8 mouse cellular contexts compared by ENCODE assay signal in genomic region chr5:139702905-139703304, GRCm38 (mm10). TPM values are rescaled to one million over a fixed set of nuclear protein-coding genes. Genes with fewer than 3 reads are reported as not detected.
A peak's percentile ranks its signal among the peaks of the same experiment; 100 is the strongest.
DNase-seq lines count a peak whose midpoint lies in the region; ATAC-seq and TF ChIP-seq lines count a peak whose summit lies in the region.

No protein-coding gene starts in this region.

- no peak for DNase-seq in forebrain, postnatal 0 days
- peak; percentile 64 for DNase-seq in 416B (ENCODE audit: low read depth)
- no peak for DNase-seq in liver, embryonic 14.5 days (ENCODE audit: low read depth in 3 of 3, low spot score in 3 of 3)
- DNase-seq in layer of hippocampus, postnatal 25 days (ENCODE audit: extremely low spot score in 1 of 2, low spot score in 1 of 2): no peak
- no peak for DNase-seq in left cerebral cortex, postnatal 14 days (ENCODE audit: low spot score in 2 of 2)

- no peaks in the 10 kb centered on the region for H3K4me1 ChIP-seq in forebrain, postnatal 0 days (ENCODE audit: insufficient read depth)
- H3K4me1 ChIP-seq in forebrain, embryonic 16.5 days (replicated peaks; ENCODE audit: control insufficient read depth, insufficient read depth, low read length): no peaks in the 10 kb centered on the region
- no peaks in the 10 kb centered on the region for H3K4me1 ChIP-seq in cortical plate, adult 2 months (ENCODE audit: control insufficient read depth, insufficient read depth, low read length)
- H3K4me1 ChIP-seq in liver, embryonic 14.5 days (replicated peaks; ENCODE audit: control insufficient read depth in 2 of 2, insufficient read depth in 2 of 2, low read length in 1 of 2): 0 out of 4 replicates have a peak, but pooled peaks cover 0 to 4% of the 10 kb centered on the region in 2 experiments

- TF ChIP-seq EP300 in liver, embryonic 14.5 days (IDR thresholded peaks at IDR 0.05; ENCODE audit: low read depth): no peak

- H3K9ac ChIP-seq in forebrain, postnatal 0 days: no peak overlapping the region
- no peak overlapping the region for H3K9ac ChIP-seq in forebrain, embryonic 16.5 days (replicated peaks; ENCODE audit: low read depth, low read length)
- no peak overlapping the region for H3K9ac ChIP-seq in liver, embryonic 14.5 days (replicated peaks)

- no peaks in the 10 kb centered on the region for H3K36me3 ChIP-seq in forebrain, postnatal 0 days (ENCODE audit: insufficient read depth)
- no peaks in the 10 kb centered on the region for H3K36me3 ChIP-seq in forebrain, embryonic 16.5 days (ENCODE audit: control insufficient read depth, insufficient read depth)
- H3K36me3 ChIP-seq in liver, embryonic 14.5 days (replicated peaks; ENCODE audit: control insufficient read depth, insufficient read depth, low read depth): peaks cover 15% of the 10 kb centered on the region

- peak; percentile 54 for TF ChIP-seq CTCF in forebrain, postnatal 0 days (IDR thresholded peaks at IDR 0.05; ENCODE audit: low read depth)
- TF ChIP-seq CTCF in cortical plate, adult 2 months (IDR thresholded peaks at IDR 0.05; ENCODE audit: extremely low read depth, insufficient read depth, low read length): peak; percentile 27; the same call in 1 of the 2 replicates
- peak; percentile 90 for TF ChIP-seq CTCF in liver, embryonic 14.5 days (IDR thresholded peaks at IDR 0.05; ENCODE audit: low read depth)

- no peak for ATAC-seq in forebrain, postnatal 0 days
- ATAC-seq in forebrain, embryonic 16.5 days: no peak
- ATAC-seq in liver, embryonic 14.5 days (ENCODE audit: insufficient read depth): peak; percentile 67; the same call in 1 of the 2 replicates
- no peak for ATAC-seq in monocyte, adult 5-6 weeks (replicated peaks; ENCODE audit: insufficient number of reproducible peaks, low FRiP score, low TSS enrichment, poor library complexity, severe bottlenecking)

- H3K9me3 ChIP-seq in forebrain, postnatal 0 days (ENCODE audit: low read length): no peaks in the 10 kb centered on the region
- H3K9me3 ChIP-seq in forebrain, embryonic 16.5 days (ENCODE audit: control insufficient read depth, low read length): no peaks in the 10 kb centered on the region
- no peaks in the 10 kb centered on the region for H3K9me3 ChIP-seq in liver, embryonic 14.5 days (ENCODE audit: control insufficient read depth, low read length)

- WGBS in forebrain, postnatal 0 days: 53% methylated on average over 2 of the region's 2 CpGs
- 70% methylated on average over 2 of the region's 2 CpGs for WGBS in forebrain, embryonic 16.5 days
- WGBS in liver, embryonic 14.5 days (ENCODE audit: insufficient replicate concordance): 23% methylated on average over 2 of the region's 2 CpGs

- no peak overlapping the region for H3K4me2 ChIP-seq in forebrain, postnatal 0 days (ENCODE audit: low read depth)
- H3K4me2 ChIP-seq in forebrain, embryonic 16.5 days (ENCODE audit: low read length): no peak overlapping the region
- H3K4me2 ChIP-seq in liver, embryonic 14.5 days (ENCODE audit: low read depth): no peak overlapping the region

- no peak for TF ChIP-seq POLR2A in cortical plate, adult 2 months (IDR thresholded peaks at IDR 0.05; ENCODE audit: extremely low read depth, insufficient read depth, low read length)

- no peak overlapping the region for H3K27ac ChIP-seq in forebrain, postnatal 0 days (ENCODE audit: low read depth, low read length)
- H3K27ac ChIP-seq in forebrain, embryonic 16.5 days (ENCODE audit: low read length): no peak overlapping the region
- H3K27ac ChIP-seq in cortical plate, adult 2 months (ENCODE audit: insufficient read depth, low read length): no peak overlapping the region
- H3K27ac ChIP-seq in liver, embryonic 14.5 days: no peak overlapping the region

- H3K27me3 ChIP-seq in forebrain, postnatal 0 days (ENCODE audit: insufficient read depth, low read length): no peaks in the 10 kb centered on the region
- H3K27me3 ChIP-seq in forebrain, embryonic 16.5 days (replicated peaks; ENCODE audit: control insufficient read depth, insufficient read depth, low read length): 0 out of 2 replicates have a peak, but pooled peaks cover 5% of the 10 kb centered on the region
- no peaks in the 10 kb centered on the region for H3K27me3 ChIP-seq in liver, embryonic 14.5 days (ENCODE audit: control insufficient read depth, insufficient read depth, low read length)

- intact Hi-C loops in left cerebral cortex, postnatal 14 days (cut with DNase I): no loop called here

- H3K4me3 ChIP-seq in forebrain, postnatal 0 days (ENCODE audit: low read depth, low read length): no peak overlapping the region
- H3K4me3 ChIP-seq in forebrain, embryonic 16.5 days (replicated peaks; ENCODE audit: low read length): no peak overlapping the region
- H3K4me3 ChIP-seq in cortical plate, adult 2 months (ENCODE audit: insufficient read depth, low read length): no peak overlapping the region
- H3K4me3 ChIP-seq in liver, embryonic 14.5 days (ENCODE audit: insufficient read depth in 1 of 2, low read depth in 2 of 2, low read length in 2 of 2): no peak overlapping the region

RNA-seq across cellular contexts. Expression of gene Micall2, which starts 33.2 kb away (rescaled TPM):
- total RNA-seq in forebrain, postnatal 0 days (2014; rRNA removed): 5.1 and 5.4 TPM in 2 replicates
- 7.1 and 9.9 TPM in 2 replicates for polyA plus RNA-seq in forebrain, postnatal 0 days (2015; fragmentation: Nextera tagmentation; extraction: Ambion mirVana)
- 3.8 and 5.7 TPM in 2 replicates for polyA plus RNA-seq in forebrain, embryonic 16.5 days (2015; fragmentation: Nextera tagmentation; extraction: Ambion mirVana)
- polyA plus RNA-seq in cortical plate, adult 2 months (2012; rRNA removed): 1.4 and 1.5 TPM in 2 replicates
- 8.3 and 8.4 TPM in 2 replicates for polyA plus RNA-seq in liver, embryonic 14.5 days (2012; rRNA removed)
- 10.3 and 14.4 TPM in 2 replicates for polyA plus RNA-seq in liver, embryonic 14.5 days (2014; fragmentation: Nextera tagmentation; extraction: Ambion mirVana)
- total RNA-seq in monocyte, adult 5-6 weeks (2017): 0.57 to 5.3 TPM in 2 of 3 replicates, not detected in the other
- total RNA-seq in layer of hippocampus, postnatal 25 days (2021): 1 to 10 TPM; 1.7 to 2.5 TPM
- 1 to 10 TPM; 1.6 to 2.8 TPM for total RNA-seq in left cerebral cortex, postnatal 14 days (2021)

Comparison
In these comparisons a context has a peak if more than half of its experiments do, and no peak if none do; other contexts are left out.
1. CTCF ChIP-seq: peak in every context shown above with its lines; median percentile 90 in liver, embryonic 14.5 days; 54 in forebrain, postnatal 0 days; 27 in cortical plate, adult 2 months.